Mouse (Mus musculus): Measurements from ENCODE around the gene Dse. TPM values are rescaled to one million over a fixed set of nuclear protein-coding genes. Genes with fewer than 3 reads are reported as not detected.

The Dse gene
- polyA plus RNA-seq, 1 experiment from 2014 or later = 22.3 TPM

- no peak overlapping the region for H3K4me2 ChIP-seq (ENCODE audit: low read length)
- no peak overlapping the region for H3K27ac ChIP-seq (ENCODE audit: low read depth)
- no peak for ATAC-seq (replicated peaks; ENCODE audit: low FRiP score, low TSS enrichment, low read depth)
- H3K4me3 ChIP-seq (ENCODE audit: low read depth, low read length) = no peak overlapping the region
- peaks cover 2% of the 10 kb centered on the region; the same call in 1 of the 2 replicates for H3K4me1 ChIP-seq (replicated peaks; ENCODE audit: control insufficient read depth, insufficient read depth, low read length)
- no peaks in the 10 kb centered on the region for H3K27me3 ChIP-seq (replicated peaks; ENCODE audit: control insufficient read depth, insufficient read depth, low read length)
- no peak overlapping the region for H3K9ac ChIP-seq (ENCODE audit: low read length)
- DNase-seq (ENCODE audit: low spot score) = no peak
- H3K36me3 ChIP-seq (ENCODE audit: control insufficient read depth, insufficient read depth, low read length) = no peaks in the 10 kb centered on the region
- no peaks in the 10 kb centered on the region for H3K9me3 ChIP-seq (ENCODE audit: control insufficient read depth, low read length)
These were observed 2.4 kb upstream of the Dse start for GRCm38 (mm10) chr10:34209951-34210350.

GRCm38 (mm10) chr10:34208031-34208430, 516 bp upstream of the Dse start:
- peak overlapping the region; percentile 95 for H3K27ac ChIP-seq (ENCODE audit: low read depth)
- peaks cover 3% of the 10 kb centered on the region; the same call in 1 of the 2 replicates for H3K4me1 ChIP-seq (replicated peaks; ENCODE audit: control insufficient read depth, insufficient read depth, low read length)
- H3K27me3 ChIP-seq (replicated peaks; ENCODE audit: control insufficient read depth, insufficient read depth, low read length) = no peaks in the 10 kb centered on the region
- H3K9ac ChIP-seq (ENCODE audit: low read length) = peak overlapping the region; percentile 85
- no peak for DNase-seq (ENCODE audit: low spot score)
- peak overlapping the region; percentile 74 for H3K4me2 ChIP-seq (ENCODE audit: low read length)
- 7% methylated on average over 13 of the region's 13 CpGs for WGBS
- H3K36me3 ChIP-seq (ENCODE audit: control insufficient read depth, insufficient read depth, low read length) = no peaks in the 10 kb centered on the region
- peak overlapping the region; percentile 84 for H3K4me3 ChIP-seq (ENCODE audit: low read depth, low read length)
- H3K9me3 ChIP-seq (ENCODE audit: control insufficient read depth, low read length) = no peaks in the 10 kb centered on the region
- no peak for ATAC-seq (replicated peaks; ENCODE audit: low FRiP score, low TSS enrichment, low read depth)

- peak; percentile 97 for ATAC-seq (replicated peaks; ENCODE audit: low FRiP score, low TSS enrichment, low read depth)
- WGBS = under 1% methylated on average over 49 of the region's 65 CpGs
- peak; percentile 89 for DNase-seq (ENCODE audit: low spot score)
These were observed 572 bp downstream of the Dse start for GRCm38 (mm10) chr10:34206783-34207502.

GRCm38 (mm10) chr10:34206436-34206782, 1.1 kb downstream of the Dse start:
- Histone ChIP-seq H3K27ac (ENCODE audit: low read depth) (peak overlapping the region; percentile 95), H3K36me3 (ENCODE audit: control insufficient read depth, insufficient read depth, low read length) (no peaks in the 10 kb centered on the region), H3K4me2 (ENCODE audit: low read length) (peak overlapping the region; percentile 74), H3K4me1 (replicated peaks; ENCODE audit: control insufficient read depth, insufficient read depth, low read length) (peaks cover 8% of the 10 kb centered on the region; the same call in 1 of the 2 replicates), H3K9me3 (ENCODE audit: control insufficient read depth, low read length) (no peaks in the 10 kb centered on the region), H3K9ac (ENCODE audit: low read length) (peak overlapping the region; percentile 85), H3K4me3 (ENCODE audit: low read depth, low read length) (peak overlapping the region; percentile 84), H3K27me3 (replicated peaks; ENCODE audit: control insufficient read depth, insufficient read depth, low read length) (no peaks in the 10 kb centered on the region)
- DNase-seq (ENCODE audit: low spot score) (peak; percentile 78), ATAC-seq (replicated peaks; ENCODE audit: low FRiP score, low TSS enrichment, low read depth) (peak; percentile 56)
- WGBS = 1% methylated on average over 15 of the region's 15 CpGs

More at GRCm38 (mm10) chr10:34206783-34207502, 572 bp downstream of the Dse start:
- H3K4me2 ChIP-seq (ENCODE audit: low read length) = peak overlapping the region; percentile 74
- peak overlapping the region; percentile 85 for H3K9ac ChIP-seq (ENCODE audit: low read length)
- no peaks in the 10 kb centered on the region for H3K27me3 ChIP-seq (replicated peaks; ENCODE audit: control insufficient read depth, insufficient read depth, low read length)
- H3K27ac ChIP-seq (ENCODE audit: low read depth) = peak overlapping the region; percentile 95
- peak overlapping the region; percentile 84 for H3K4me3 ChIP-seq (ENCODE audit: low read depth, low read length)
- no peaks in the 10 kb centered on the region for H3K9me3 ChIP-seq (ENCODE audit: control insufficient read depth, low read length)
- peaks cover 8% of the 10 kb centered on the region; the same call in 1 of the 2 replicates for H3K4me1 ChIP-seq (replicated peaks; ENCODE audit: control insufficient read depth, insufficient read depth, low read length)
- H3K36me3 ChIP-seq (ENCODE audit: control insufficient read depth, insufficient read depth, low read length) = no peaks in the 10 kb centered on the region

GRCm38 (mm10) chr10:34205825-34206224, 1.7 kb downstream of the Dse start:
- ATAC-seq (replicated peaks; ENCODE audit: low FRiP score, low TSS enrichment, low read depth) (no peak), DNase-seq (ENCODE audit: low spot score) (no peak)
- no peaks in the 10 kb centered on the region for H3K9me3 ChIP-seq (ENCODE audit: control insufficient read depth, low read length)
- H3K9ac ChIP-seq (ENCODE audit: low read length) = no peak overlapping the region; the same call in 1 of the 2 replicates
- no peaks in the 10 kb centered on the region for H3K27me3 ChIP-seq (replicated peaks; ENCODE audit: control insufficient read depth, insufficient read depth, low read length)
- no peak overlapping the region for H3K4me3 ChIP-seq (ENCODE audit: low read depth, low read length)
- H3K36me3 ChIP-seq (ENCODE audit: control insufficient read depth, insufficient read depth, low read length) = no peaks in the 10 kb centered on the region
- no peak overlapping the region for H3K27ac ChIP-seq (ENCODE audit: low read depth)
- WGBS = 95% methylated on average over 1 of the region's 1 CpGs
- H3K4me2 ChIP-seq (ENCODE audit: low read length) = peak overlapping the region; percentile 74
- peaks cover 10% of the 10 kb centered on the region; the same call in 1 of the 2 replicates for H3K4me1 ChIP-seq (replicated peaks; ENCODE audit: control insufficient read depth, insufficient read depth, low read length)

- ATAC-seq (replicated peaks; ENCODE audit: low FRiP score, low TSS enrichment, low read depth) (no peak), DNase-seq (ENCODE audit: low spot score) (no peak)
- WGBS = 62% methylated on average over 1 of the region's 1 CpGs
- Histone ChIP-seq H3K27ac (ENCODE audit: low read depth) (no peak overlapping the region), H3K4me2 (ENCODE audit: low read length) (no peak overlapping the region), H3K4me3 (ENCODE audit: low read depth, low read length) (no peak overlapping the region), H3K27me3 (replicated peaks; ENCODE audit: control insufficient read depth, insufficient read depth, low read length) (no peaks in the 10 kb centered on the region), H3K9ac (ENCODE audit: low read length) (no peak overlapping the region), H3K36me3 (ENCODE audit: control insufficient read depth, insufficient read depth, low read length) (no peaks in the 10 kb centered on the region), H3K4me1 (replicated peaks; ENCODE audit: control insufficient read depth, insufficient read depth, low read length) (peaks cover 21% of the 10 kb centered on the region), H3K9me3 (ENCODE audit: control insufficient read depth, low read length) (0 out of 2 replicates have a peak, but pooled peaks cover 3% of the 10 kb centered on the region)
These were observed 6.8 kb downstream of the Dse start for GRCm38 (mm10) chr10:34200689-34201088.

- Histone ChIP-seq H3K27me3 (replicated peaks; ENCODE audit: control insufficient read depth, insufficient read depth, low read length) (no peaks in the 10 kb centered on the region), H3K9ac (ENCODE audit: low read length) (no peak overlapping the region), H3K4me2 (ENCODE audit: low read length) (no peak overlapping the region), H3K36me3 (ENCODE audit: control insufficient read depth, insufficient read depth, low read length) (no peaks in the 10 kb centered on the region), H3K27ac (ENCODE audit: low read depth) (peak overlapping the region; percentile 8; the same call in 1 of the 2 replicates), H3K4me1 (replicated peaks; ENCODE audit: control insufficient read depth, insufficient read depth, low read length) (peaks cover 24% of the 10 kb centered on the region), H3K4me3 (ENCODE audit: low read depth, low read length) (no peak overlapping the region), H3K9me3 (ENCODE audit: control insufficient read depth, low read length) (0 out of 2 replicates have a peak, but pooled peaks cover 3% of the 10 kb centered on the region)
- no peak for DNase-seq (ENCODE audit: low spot score)
- 52% methylated on average over 3 of the region's 3 CpGs for WGBS
- ATAC-seq (replicated peaks; ENCODE audit: low FRiP score, low TSS enrichment, low read depth) = no peak
These were observed 8.9 kb downstream of the Dse start for GRCm38 (mm10) chr10:34198574-34198973.

GRCm38 (mm10) chr10:34198061-34198460, 9.5 kb downstream of the Dse start:
- H3K27me3 ChIP-seq (replicated peaks; ENCODE audit: control insufficient read depth, insufficient read depth, low read length) = no peaks in the 10 kb centered on the region
- H3K4me2 ChIP-seq (ENCODE audit: low read length) = no peak overlapping the region
- no peak for DNase-seq (ENCODE audit: low spot score)
- peaks cover 24% of the 10 kb centered on the region for H3K4me1 ChIP-seq (replicated peaks; ENCODE audit: control insufficient read depth, insufficient read depth, low read length)
- 21% methylated on average over 3 of the region's 3 CpGs for WGBS
- H3K9ac ChIP-seq (ENCODE audit: low read length) = no peak overlapping the region
- no peak for ATAC-seq (replicated peaks; ENCODE audit: low FRiP score, low TSS enrichment, low read depth)
- no peak overlapping the region for H3K4me3 ChIP-seq (ENCODE audit: low read depth, low read length)
- no peaks in the 10 kb centered on the region for H3K36me3 ChIP-seq (ENCODE audit: control insufficient read depth, insufficient read depth, low read length)
- 0 out of 2 replicates have a peak, but pooled peaks cover 3% of the 10 kb centered on the region for H3K9me3 ChIP-seq (ENCODE audit: control insufficient read depth, low read length)
- peak overlapping the region; percentile 8; the same call in 1 of the 2 replicates for H3K27ac ChIP-seq (ENCODE audit: low read depth)

- Histone ChIP-seq H3K4me2 (ENCODE audit: low read length) (no peak overlapping the region), H3K36me3 (ENCODE audit: control insufficient read depth, insufficient read depth, low read length) (no peaks in the 10 kb centered on the region), H3K4me1 (replicated peaks; ENCODE audit: control insufficient read depth, insufficient read depth, low read length) (peaks cover 18% of the 10 kb centered on the region), H3K27ac (ENCODE audit: low read depth) (no peak overlapping the region), H3K4me3 (ENCODE audit: low read depth, low read length) (no peak overlapping the region), H3K9me3 (ENCODE audit: control insufficient read depth, low read length) (0 out of 2 replicates have a peak, but pooled peaks cover 3% of the 10 kb centered on the region), H3K27me3 (replicated peaks; ENCODE audit: control insufficient read depth, insufficient read depth, low read length) (no peaks in the 10 kb centered on the region), H3K9ac (ENCODE audit: low read length) (no peak overlapping the region)
- WGBS = 82% methylated on average over 3 of the region's 3 CpGs
- DNase-seq (ENCODE audit: low spot score) (no peak), ATAC-seq (replicated peaks; ENCODE audit: low FRiP score, low TSS enrichment, low read depth) (no peak)
These were observed 10.2 kb downstream of the Dse start for GRCm38 (mm10) chr10:34197269-34197668.
